Mouse (Mus musculus) forebrain, embryonic 11.5 days (tissue): ENCODE measurements around the gene Ccl27b. TPM values are rescaled to one million over a fixed set of nuclear protein-coding genes. Genes with fewer than 3 reads are reported as not detected.
"Not testable (repeated sequence)": the region's sequence is repeated elsewhere in the genome, so short reads cannot be mapped to it uniquely, and the experiment has no call there.

Source experiments
- ATAC-seq: fragments of 200-750 bp; cut with Nextera tagmentation; replicated peaks from 2 replicates; pipeline ENCODE4 v1.8.0; 2017; ENCODE audit warnings: moderate TSS enrichment; ENCODE audit not compliant: low FRiP score
- DNase-seq: peaks from one replicate; pipeline ENCODE4 v3.0.0-alpha.2; 2017; ENCODE audit warnings: low spot score
- H3K27ac ChIP-seq: fragments of 300-500 bp; sonication (generic); 2 replicates; pipeline ENCODE4 v1.5.1; 2014; ENCODE audit warnings: low read depth, low read length
- H3K27me3 ChIP-seq: fragments of 300-500 bp; sonication (generic); 2 replicates; pipeline ENCODE4 v1.6.1; 2014; ENCODE audit warnings: mild to moderate bottlenecking, low read length, mixed read lengths; ENCODE audit not compliant: control insufficient read depth, insufficient read depth
- H3K36me3 ChIP-seq: fragments of 300-500 bp; sonication (generic); 2 replicates; pipeline ENCODE4 v1.6.1; 2014; ENCODE audit warnings: mild to moderate bottlenecking, low read length, moderate library complexity, mixed read lengths; ENCODE audit not compliant: control insufficient read depth, insufficient read depth
- H3K4me1 ChIP-seq: fragments of 300-500 bp; sonication (generic); replicated peaks from 2 replicates; pipeline ENCODE4 v1.6.1; 2014; ENCODE audit warnings: low read length, mixed read lengths; ENCODE audit not compliant: control insufficient read depth, insufficient read depth
- H3K4me2 ChIP-seq: fragments of 300-500 bp; sonication (generic); 2 replicates; pipeline ENCODE4 v1.6.1; 2014; ENCODE audit warnings: low read depth, mild to moderate bottlenecking, low read length, moderate library complexity, mixed read lengths; ENCODE audit not compliant: severe bottlenecking
- H3K4me3 ChIP-seq: fragments of 300-500 bp; sonication (generic); 2 replicates; pipeline ENCODE4 v1.5.1; 2014; ENCODE audit warnings: low read depth, low read length
- H3K9ac ChIP-seq: fragments of 300-500 bp; sonication (generic); 2 replicates; pipeline ENCODE4 v1.6.1; 2014; ENCODE audit warnings: low read length
- H3K9me3 ChIP-seq: fragments of 300-500 bp; sonication (generic); 2 replicates; pipeline ENCODE4 v1.6.1; 2016; ENCODE audit warnings: low read length, mixed read lengths; ENCODE audit not compliant: control insufficient read depth
- WGBS: fragments of 180-500 bp; shearing (Covaris S2); extraction: QIAGEN DNeasy Blood & Tissue Kit; methylation state at CpG from one replicate; pipeline ENCODE4 v1.1.7; 2014; 5-methylcytosine and 5-hydroxymethylcytosine counted together
- polyA plus RNA-seq: library from polyadenylated mRNA; unstranded; fragments of >200 nt; fragmentation: Nextera tagmentation; extraction: Ambion mirVana; gene quantifications from 2 replicates; pipeline ENCODE4 v1.2.1, GENCODE M21; 2014

Ccl27b gene
- not detected in 2 replicates for polyA plus RNA-seq

DNA sequence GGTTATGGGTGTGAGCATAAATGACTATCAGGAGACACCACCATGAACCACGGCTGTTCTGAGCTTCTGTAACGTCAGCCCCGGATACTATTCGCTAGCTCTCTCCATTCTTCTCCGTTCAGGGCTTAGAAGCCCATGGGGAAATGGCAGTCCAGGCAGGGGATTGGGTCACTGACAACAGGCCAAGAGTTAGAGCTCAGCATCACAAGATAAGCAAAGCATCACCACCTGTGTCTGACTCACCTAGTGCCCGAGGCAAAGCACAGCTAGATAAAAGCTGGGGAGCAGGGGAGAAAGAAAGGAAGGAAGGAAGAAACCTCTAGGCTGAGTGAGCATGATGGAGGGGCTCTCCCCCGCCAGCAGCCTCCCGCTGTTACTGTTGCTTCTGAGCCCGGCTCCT is at the start of gene Ccl27b:
Ccl27b (plus strand) TSS at position 301 of the 400 bp plus-strand sequence.
- not testable (repeated sequence) for H3K9me3 ChIP-seq, H3K4me2 ChIP-seq, H3K9ac ChIP-seq, ATAC-seq, H3K36me3 ChIP-seq, H3K4me3 ChIP-seq, H3K27me3 ChIP-seq, H3K27ac ChIP-seq, H3K4me1 ChIP-seq, DNase-seq
- no CpG with 5 or more reads among the region's 9 CpGs for WGBS

DNA sequence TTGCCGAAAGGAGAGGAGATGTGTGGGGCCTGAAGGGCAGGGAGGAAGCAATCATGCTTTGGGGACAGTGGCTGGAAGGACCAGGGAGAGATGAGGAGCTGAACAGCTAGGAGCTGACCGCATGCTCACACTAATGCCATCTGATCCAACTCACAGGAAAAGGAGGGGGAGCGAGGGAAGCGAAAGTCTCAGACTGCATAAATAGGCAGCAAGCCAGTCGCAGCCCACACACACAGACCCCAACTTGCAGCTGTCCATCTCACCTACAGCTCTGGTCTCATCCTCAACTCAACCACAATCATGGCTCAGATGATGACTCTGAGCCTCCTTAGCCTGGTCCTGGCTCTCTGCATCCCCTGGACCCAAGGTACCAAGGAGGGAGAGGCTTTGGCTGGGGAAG is 43.2 kb upstream of the Ccl27b start, which contains the start of gene Gm10591:
Gm10591 (plus strand) TSS at position 301 of the 400 bp plus-strand sequence.
- not testable (repeated sequence) for H3K4me1 ChIP-seq, H3K27ac ChIP-seq, H3K36me3 ChIP-seq, H3K4me3 ChIP-seq, DNase-seq, H3K4me2 ChIP-seq, H3K9ac ChIP-seq, H3K9me3 ChIP-seq, H3K27me3 ChIP-seq, ATAC-seq
- no CpG with 5 or more reads among the region's 5 CpGs for WGBS

DNA sequence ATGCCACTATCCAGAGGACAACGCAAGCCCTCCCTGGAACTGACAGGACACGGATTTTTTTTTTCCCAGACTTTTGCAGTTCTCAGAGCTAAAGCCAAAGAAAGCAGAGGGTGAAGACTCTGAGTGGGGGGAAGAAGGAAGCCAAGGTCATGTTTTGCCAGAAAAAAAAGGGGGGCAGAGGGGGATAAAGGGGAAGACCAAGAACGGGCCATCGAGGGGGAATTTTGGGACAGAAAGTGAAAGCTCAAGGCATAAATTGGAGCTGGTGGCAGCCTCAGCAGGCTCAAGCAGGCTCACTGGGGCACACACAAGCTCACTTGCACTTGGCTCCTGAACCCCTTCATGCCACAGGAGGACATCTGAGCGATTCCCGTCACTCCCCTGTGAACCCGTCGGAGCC is 25.6 kb upstream of the Ccl27b start, which contains the start of gene Gm2564:
Gm2564 (plus strand) TSS at position 301 of the 400 bp plus-strand sequence.
- H3K4me2 ChIP-seq, DNase-seq, H3K36me3 ChIP-seq, H3K27me3 ChIP-seq, H3K4me3 ChIP-seq, ATAC-seq, H3K27ac ChIP-seq, H3K9ac ChIP-seq, H3K4me1 ChIP-seq, H3K9me3 ChIP-seq: not testable (repeated sequence)
- WGBS = no CpG with 5 or more reads among the region's 8 CpGs

DNA sequence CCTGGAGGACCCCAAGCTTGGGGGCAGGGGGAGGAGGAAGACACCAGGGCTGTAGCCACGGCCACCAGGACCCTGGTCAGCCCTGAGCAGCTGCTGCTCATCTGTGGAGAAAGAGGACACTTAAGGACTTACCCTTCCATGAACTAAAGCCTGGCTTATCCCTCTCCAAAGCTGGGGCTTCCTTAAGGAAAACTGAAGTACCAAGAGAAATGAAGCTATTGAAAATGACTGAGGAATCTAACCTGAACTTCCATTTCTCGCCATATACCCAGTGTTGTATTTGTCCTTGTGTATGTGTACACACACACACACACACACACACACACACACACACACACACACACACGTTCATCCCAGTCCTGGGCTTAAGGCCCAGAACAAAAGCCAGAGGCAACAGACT is 6.7 kb downstream of the Ccl27b start, which contains the start of gene Il11ra2:
Il11ra2 (minus strand) TSS at position 101 of the 400 bp plus-strand sequence.
- H3K4me3 ChIP-seq, H3K27me3 ChIP-seq, H3K4me1 ChIP-seq, ATAC-seq, DNase-seq, H3K9ac ChIP-seq, H3K9me3 ChIP-seq, H3K4me2 ChIP-seq, H3K27ac ChIP-seq, H3K36me3 ChIP-seq: not testable (repeated sequence)
- WGBS = no CpG with 5 or more reads among the region's 3 CpGs

DNA sequence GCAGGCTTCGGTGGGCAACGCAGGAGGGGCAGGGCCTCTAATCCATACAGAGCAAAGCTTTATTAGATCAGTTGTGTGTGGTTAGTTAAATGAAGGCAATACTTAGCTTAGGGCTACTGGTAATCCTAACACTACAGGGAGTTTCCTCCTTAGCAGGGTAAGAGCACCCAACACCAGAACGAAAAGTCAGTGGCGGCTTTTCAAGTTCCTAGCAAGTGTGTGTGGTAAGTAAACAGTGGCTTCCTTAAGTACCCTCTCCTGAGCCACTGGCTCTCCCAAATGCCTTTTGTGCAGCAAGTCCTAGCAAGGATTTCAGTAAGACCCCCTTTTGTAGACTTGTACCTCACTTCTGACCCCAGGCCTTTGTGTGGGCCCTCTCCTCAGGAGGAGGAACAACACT is 20.4 kb downstream of the Ccl27b start:
- DNase-seq, H3K4me3 ChIP-seq, H3K9me3 ChIP-seq, H3K4me2 ChIP-seq, H3K9ac ChIP-seq, H3K4me1 ChIP-seq, H3K27me3 ChIP-seq, ATAC-seq, H3K36me3 ChIP-seq, H3K27ac ChIP-seq: not testable (repeated sequence)
- WGBS = no CpG with 5 or more reads among the region's 4 CpGs

DNA sequence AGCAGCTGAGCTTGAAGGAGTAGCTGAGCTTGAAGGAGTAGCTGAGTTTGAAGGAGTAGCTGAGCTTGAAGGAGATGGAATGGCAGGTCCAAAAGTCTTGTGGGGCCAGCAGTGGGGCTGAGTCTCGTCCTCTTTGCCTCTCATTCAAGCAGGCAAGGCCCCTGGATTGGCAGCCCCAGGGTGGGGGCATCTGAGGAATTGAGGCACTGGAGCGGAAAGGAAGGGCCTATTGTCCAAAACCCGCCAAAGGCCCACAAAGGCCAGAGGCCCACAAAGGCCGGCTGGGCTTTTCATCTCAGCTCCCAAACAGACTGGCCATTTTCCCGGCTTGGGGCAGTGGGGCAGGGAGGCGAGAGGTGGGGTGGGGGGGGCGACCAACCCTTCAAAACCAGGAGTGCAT is 24.3 kb downstream of the Ccl27b start:
- not testable (repeated sequence) for H3K27me3 ChIP-seq, H3K4me1 ChIP-seq, H3K36me3 ChIP-seq, H3K9ac ChIP-seq, H3K4me3 ChIP-seq, DNase-seq, H3K4me2 ChIP-seq, H3K9me3 ChIP-seq, H3K27ac ChIP-seq
- no CpG with 5 or more reads among the region's 7 CpGs for WGBS
- ATAC-seq = peak; percentile 55

DNA sequence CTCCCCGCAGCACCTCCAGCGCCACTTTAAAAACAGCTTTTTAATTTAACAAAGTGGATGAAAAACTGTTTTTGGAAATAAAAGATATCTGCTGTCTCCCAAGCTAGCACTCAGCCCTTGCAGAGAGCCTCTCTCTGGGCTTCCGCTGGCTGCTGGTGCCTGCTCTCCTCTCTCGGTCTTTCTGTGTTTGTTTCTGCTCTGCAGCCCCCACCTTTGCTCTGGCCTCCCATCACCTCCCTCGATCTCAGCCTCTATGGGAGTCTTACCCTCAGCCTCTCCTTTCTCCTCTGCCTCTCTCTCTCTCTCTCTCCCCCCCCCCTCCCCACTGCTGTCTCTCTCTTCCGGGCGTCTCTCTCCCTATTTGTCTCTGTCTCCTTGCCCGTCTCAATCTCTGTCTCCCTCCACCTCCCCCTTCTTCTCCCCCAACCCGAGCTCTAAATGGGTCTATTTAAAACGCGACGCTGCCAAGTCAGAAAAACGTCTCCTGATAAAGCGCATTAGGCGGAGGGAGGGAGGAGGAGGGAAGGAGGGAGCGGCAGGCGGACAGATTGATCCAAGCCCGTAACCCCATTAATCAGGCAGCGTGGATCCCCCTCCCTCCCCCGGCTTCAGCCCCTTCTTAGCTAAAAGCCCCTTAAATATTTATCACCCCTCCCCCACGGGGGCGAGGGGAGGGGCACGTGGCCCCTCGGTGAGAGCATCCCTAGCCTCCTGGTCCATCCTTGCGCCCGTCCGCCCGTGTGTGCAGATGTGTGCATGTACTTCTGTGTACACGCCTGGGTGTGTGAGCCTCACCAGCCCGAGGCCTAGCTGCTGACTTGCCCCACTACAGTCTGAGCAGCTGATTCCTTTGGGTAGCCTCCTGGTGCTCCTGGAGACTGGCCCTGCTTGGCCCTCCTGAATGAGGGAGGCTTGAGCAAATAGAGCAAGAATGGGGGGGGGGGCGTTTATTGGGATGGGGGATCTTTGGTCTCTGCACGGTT is 25.6 kb downstream of the Ccl27b start:
- not testable (repeated sequence) for H3K9me3 ChIP-seq, H3K4me2 ChIP-seq, H3K36me3 ChIP-seq, H3K27me3 ChIP-seq, H3K27ac ChIP-seq, H3K4me3 ChIP-seq, H3K9ac ChIP-seq, H3K4me1 ChIP-seq, DNase-seq
- no CpG with 5 or more reads among the region's 32 CpGs for WGBS
- ATAC-seq = peak; percentile 74

DNA sequence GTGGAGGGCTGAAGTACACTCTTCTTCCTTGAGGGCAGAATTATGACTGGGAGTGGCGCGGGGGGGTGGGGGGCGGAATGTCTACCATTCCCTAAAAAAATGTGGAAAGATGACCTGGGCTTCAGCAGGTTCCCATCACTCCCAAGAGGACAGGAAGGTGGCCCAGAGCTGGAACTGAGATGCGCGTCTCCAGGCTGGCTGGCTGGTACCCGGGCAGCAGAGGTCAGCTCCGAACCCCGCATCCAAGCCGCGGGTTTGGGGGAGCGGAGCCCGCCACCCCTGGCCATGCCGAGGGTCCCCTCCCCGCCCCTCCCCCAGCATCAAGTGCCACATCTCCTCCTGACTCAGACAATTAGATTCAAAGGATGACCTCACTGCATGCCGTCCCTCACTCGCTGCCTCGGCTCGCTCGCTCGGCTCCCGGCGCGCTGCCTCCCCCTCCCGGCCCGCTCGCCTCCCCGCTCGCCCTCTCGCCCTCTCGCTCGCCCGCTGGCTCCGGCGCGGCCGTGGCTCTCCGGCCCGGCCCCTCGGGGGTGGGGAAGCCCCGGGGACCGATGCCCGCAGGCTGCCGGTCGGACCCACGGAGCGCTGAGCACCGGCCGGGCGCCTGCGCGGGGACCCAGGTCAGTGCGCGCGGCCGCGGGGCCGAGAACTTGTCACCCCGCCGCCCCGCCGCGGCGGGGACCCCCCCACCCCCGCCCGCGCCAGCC is 26.6 kb downstream of the Ccl27b start:
- not testable (repeated sequence) for H3K9ac ChIP-seq, H3K4me3 ChIP-seq, H3K4me1 ChIP-seq, H3K9me3 ChIP-seq, H3K4me2 ChIP-seq, H3K27me3 ChIP-seq, H3K27ac ChIP-seq, H3K36me3 ChIP-seq, DNase-seq
- no CpG with 5 or more reads among the region's 66 CpGs for WGBS
- ATAC-seq = peak; percentile 64
